ENCODE assay signal across 8 mouse cellular contexts in the genomic region with DNA sequence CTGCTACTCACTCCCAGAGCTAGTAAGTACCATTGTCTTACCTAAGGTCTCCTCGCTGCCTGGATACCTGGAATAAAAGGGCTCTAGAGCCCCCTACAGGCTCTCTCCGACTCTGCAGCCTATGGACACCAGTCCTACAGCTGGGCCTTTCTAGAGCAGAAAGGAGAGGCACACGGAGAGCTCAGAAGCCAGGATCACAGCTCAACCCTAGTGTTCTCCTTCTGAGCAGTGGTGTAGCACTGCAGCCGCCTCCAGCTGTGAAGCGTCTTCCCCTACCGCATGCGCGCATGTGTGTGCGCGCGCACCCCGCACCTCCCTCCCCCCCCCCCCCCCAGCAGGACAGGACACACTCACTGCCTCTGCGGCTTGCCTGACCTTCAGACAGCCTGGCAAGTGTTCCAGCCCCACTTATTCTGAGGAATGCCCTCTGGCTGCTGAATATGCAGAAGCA.
DNase-seq lines count a peak whose midpoint lies in the region; ATAC-seq lines count a peak whose summit lies in the region.

No protein-coding gene starts in this region.

- no peaks in the 10 kb centered on the region for H3K9me3 ChIP-seq in hindbrain, embryonic 14.5 days (ENCODE audit: control insufficient read depth, low read length)

- no peaks in the 10 kb centered on the region for H3K4me1 ChIP-seq in hindbrain, embryonic 14.5 days (replicated peaks; ENCODE audit: control insufficient read depth, insufficient read depth, low read length)

- H3K4me2 ChIP-seq in hindbrain, embryonic 14.5 days (replicated peaks), result peak overlapping the region; percentile 43

- H3K9ac ChIP-seq in hindbrain, embryonic 14.5 days, result peak overlapping the region; percentile 29

- peak overlapping the region; percentile 2; the same call in 1 of the 2 replicates for H3K4me3 ChIP-seq in hindbrain, embryonic 14.5 days (replicated peaks; ENCODE audit: low read length)

- under 1% methylated on average over 9 of the region's 13 CpGs for WGBS in hindbrain, embryonic 14.5 days

- peak; percentile 94 for DNase-seq in R1 (ENCODE audit: low read depth, low spot score)
- peak; percentile 79 for DNase-seq in cerebellum, adult 9-11 months
- peak; percentile 33 to 68 for DNase-seq in frontal cortex, postnatal 10 days (ENCODE audit: low spot score in 2 of 2)
- DNase-seq in hindbrain, embryonic 14.5 days (ENCODE audit: low spot score), result peak; percentile 90
- peak; percentile 63 to 80 for DNase-seq in layer of hippocampus, postnatal 14 days (ENCODE audit: low spot score in 2 of 2)
- peak; percentile 60 for DNase-seq in lung, postnatal 10 days
- peak; percentile 68 for DNase-seq in retina, postnatal 7 days (ENCODE audit: low read depth, low spot score)
- DNase-seq in spleen, postnatal 36 days (ENCODE audit: low spot score in 2 of 2), result no peak

- peak; percentile 88 for ATAC-seq in hindbrain, embryonic 14.5 days (ENCODE audit: low FRiP score)

- H3K27ac ChIP-seq in hindbrain, embryonic 14.5 days, result peak overlapping the region; percentile 26; the same call in 1 of the 2 replicates

- H3K27me3 ChIP-seq in hindbrain, embryonic 14.5 days (ENCODE audit: control insufficient read depth, insufficient read depth, low read length), result no peaks in the 10 kb centered on the region; the same call in 1 of the 2 replicates

- no peaks in the 10 kb centered on the region for H3K36me3 ChIP-seq in hindbrain, embryonic 14.5 days (replicated peaks; ENCODE audit: control insufficient read depth, insufficient read depth)

Comparison
In these comparisons a context has a peak if more than half of its experiments do, and no peak if none do; other contexts are left out.
1. DNase-seq: peak in R1 (single experiment), cerebellum, adult 9-11 months (single experiment), frontal cortex, postnatal 10 days (2 of 2), hindbrain, embryonic 14.5 days (single experiment), layer of hippocampus, postnatal 14 days (2 of 2), lung, postnatal 10 days (single experiment) and retina, postnatal 7 days (single experiment); none in spleen, postnatal 36 days (0 of 2).